Mouse (Mus musculus): ENCODE measurements around the gene Kcnc3.

Gene Kcnc3

DNA sequence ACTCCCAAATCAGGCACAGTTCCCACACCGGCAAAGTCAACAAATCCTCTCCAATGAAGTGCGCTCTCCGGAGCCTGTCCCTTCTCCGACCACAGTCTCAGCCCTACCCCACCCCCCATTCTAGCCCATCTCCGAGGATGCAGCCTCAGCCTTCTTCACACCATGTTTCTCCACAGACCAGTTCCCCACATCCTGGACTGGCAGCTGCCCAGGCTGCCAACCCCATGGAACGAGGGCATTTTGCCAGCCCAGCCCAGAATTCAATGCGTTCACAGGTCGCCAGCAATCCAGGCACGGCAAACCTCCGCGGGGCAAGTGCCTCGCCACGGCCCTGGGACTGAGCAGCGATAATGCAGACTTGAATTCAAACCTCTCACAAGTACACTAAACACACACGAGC, 55.5 kb downstream of the Kcnc3 start:
- Histone ChIP-seq H3K36me3 (ENCODE audit: insufficient read depth, low read length) (no peaks in the 10 kb centered on the region), H3K9me3 (ENCODE audit: low read length) (no peaks in the 10 kb centered on the region), H3K4me1 (replicated peaks; ENCODE audit: low read depth, low read length) (peaks cover 31% of the 10 kb centered on the region), H3K4me3 (replicated peaks; ENCODE audit: low read length) (peak overlapping the region; percentile 65), H3K27me3 (ENCODE audit: insufficient read depth, low read length) (peaks cover 27% of the 10 kb centered on the region)
- TF ChIP-seq NANOG (IDR thresholded peaks at IDR 0.05; ENCODE audit: borderline replicate concordance, low read length) (no peak), CTCF (conservative IDR thresholded peaks at IDR 0.05; ENCODE audit: low read length) (no peak), POU5F1 (IDR thresholded peaks at IDR 0.05; ENCODE audit: borderline replicate concordance, low read length) (no peak)

DNA sequence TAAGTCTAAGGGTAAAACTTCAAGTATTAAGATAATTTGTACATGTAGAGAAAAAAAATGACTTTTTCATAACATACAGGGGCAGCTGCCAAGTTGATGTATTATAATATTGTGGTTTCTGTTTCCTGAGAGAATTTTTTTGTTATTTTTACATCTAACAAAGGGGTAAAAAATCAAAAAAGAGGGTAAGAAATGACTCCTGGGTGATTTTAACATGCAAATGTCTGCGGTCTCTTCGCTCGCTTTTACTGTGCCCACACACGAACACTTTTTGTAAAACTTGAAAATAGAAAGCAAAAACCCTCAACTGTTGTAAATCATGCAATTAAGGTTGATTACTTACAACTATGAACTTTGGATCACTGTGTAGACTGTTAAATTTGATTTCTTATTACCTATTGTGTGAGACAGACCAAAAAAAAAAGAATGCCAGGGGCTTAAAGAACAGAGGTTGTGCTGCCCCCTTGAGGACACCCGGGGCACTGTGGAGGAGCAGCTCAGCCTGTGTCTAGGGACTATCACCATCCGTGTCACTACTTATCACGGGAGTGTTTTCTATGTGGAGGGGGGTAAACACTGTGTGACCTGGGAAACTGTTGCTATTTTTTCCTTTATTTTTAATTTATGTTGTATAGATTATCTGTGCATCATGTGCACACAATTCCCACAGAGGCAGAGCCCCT, 56.7 kb downstream of the Kcnc3 start:
- no peaks in the 10 kb centered on the region for H3K9me3 ChIP-seq (ENCODE audit: low read length)
- H3K4me1 ChIP-seq (replicated peaks; ENCODE audit: low read depth, low read length), result peaks cover 22% of the 10 kb centered on the region
- peaks cover 27% of the 10 kb centered on the region for H3K27me3 ChIP-seq (ENCODE audit: insufficient read depth, low read length)
- H3K4me3 ChIP-seq (replicated peaks; ENCODE audit: low read length), result no peak overlapping the region
- H3K36me3 ChIP-seq (ENCODE audit: insufficient read depth, low read length), result no peaks in the 10 kb centered on the region
- TF ChIP-seq CTCF (conservative IDR thresholded peaks at IDR 0.05; ENCODE audit: low read length) (peak; percentile 45), POU5F1 (IDR thresholded peaks at IDR 0.05; ENCODE audit: borderline replicate concordance, low read length) (no peak)

DNA sequence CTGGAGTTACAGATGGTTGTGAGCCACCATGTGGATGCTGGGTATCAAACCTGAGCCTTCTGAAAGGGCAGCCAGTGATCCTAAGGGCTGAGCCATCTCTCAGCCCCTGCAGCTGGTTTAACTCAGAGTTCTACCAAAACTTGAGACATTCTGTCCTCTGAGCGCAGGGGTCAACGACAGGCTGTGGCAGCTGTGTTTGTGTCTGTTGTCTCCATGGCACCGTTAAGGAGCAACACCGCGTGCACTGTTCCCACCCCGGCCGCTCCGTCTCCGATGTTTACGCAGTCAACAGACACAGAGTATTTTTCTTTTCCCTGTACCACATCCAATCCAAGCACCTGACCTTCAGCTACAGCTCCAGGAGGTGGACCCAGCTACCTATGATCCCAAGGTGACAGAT, 57.3 kb downstream of the Kcnc3 start:
- Histone ChIP-seq H3K27me3 (ENCODE audit: insufficient read depth, low read length) (peaks cover 27% of the 10 kb centered on the region), H3K9me3 (ENCODE audit: low read length) (no peaks in the 10 kb centered on the region), H3K36me3 (ENCODE audit: insufficient read depth, low read length) (no peaks in the 10 kb centered on the region), H3K4me3 (replicated peaks; ENCODE audit: low read length) (no peak overlapping the region), H3K4me1 (replicated peaks; ENCODE audit: low read depth, low read length) (peaks cover 22% of the 10 kb centered on the region)
- TF ChIP-seq CTCF (conservative IDR thresholded peaks at IDR 0.05; ENCODE audit: low read length) (no peak), NANOG (IDR thresholded peaks at IDR 0.05; ENCODE audit: borderline replicate concordance, low read length) (no peak), POU5F1 (IDR thresholded peaks at IDR 0.05; ENCODE audit: borderline replicate concordance, low read length) (no peak)

DNA sequence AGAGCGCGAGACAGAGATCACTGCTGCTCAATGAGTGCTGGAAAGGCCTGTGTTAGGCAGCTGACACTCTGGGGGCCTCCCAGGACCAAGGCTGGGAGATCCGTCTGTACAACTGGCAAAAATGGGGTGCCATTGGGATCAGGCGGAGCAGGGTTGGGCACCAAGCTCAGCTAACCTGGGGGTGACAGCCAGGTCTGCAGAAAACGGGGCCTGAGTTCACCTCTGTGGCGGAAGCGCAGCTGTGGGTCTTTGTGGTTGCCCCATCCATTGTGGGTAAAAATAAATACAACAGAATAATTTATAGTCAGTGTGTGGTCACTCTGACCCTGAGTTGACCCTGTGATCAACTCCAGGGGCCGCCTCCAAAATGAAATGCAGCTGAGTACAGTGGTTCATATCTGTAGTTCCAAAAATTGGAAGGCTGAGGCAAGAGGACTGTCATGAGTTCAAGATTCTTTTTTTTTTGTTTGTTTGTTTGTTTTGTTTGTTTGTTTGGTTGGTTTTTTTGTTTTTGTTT, 58.7 kb downstream of the Kcnc3 start:
- TF ChIP-seq POU5F1 (IDR thresholded peaks at IDR 0.05; ENCODE audit: borderline replicate concordance, low read length) (no peak), CTCF (conservative IDR thresholded peaks at IDR 0.05; ENCODE audit: low read length) (no peak), NANOG (IDR thresholded peaks at IDR 0.05; ENCODE audit: borderline replicate concordance, low read length) (no peak)
- Histone ChIP-seq H3K27me3 (ENCODE audit: insufficient read depth, low read length) (peaks cover 18% of the 10 kb centered on the region), H3K9me3 (ENCODE audit: low read length) (no peaks in the 10 kb centered on the region), H3K4me3 (replicated peaks; ENCODE audit: low read length) (no peak overlapping the region), H3K4me1 (replicated peaks; ENCODE audit: low read depth, low read length) (peaks cover 24% of the 10 kb centered on the region), H3K36me3 (ENCODE audit: insufficient read depth, low read length) (no peaks in the 10 kb centered on the region)

DNA sequence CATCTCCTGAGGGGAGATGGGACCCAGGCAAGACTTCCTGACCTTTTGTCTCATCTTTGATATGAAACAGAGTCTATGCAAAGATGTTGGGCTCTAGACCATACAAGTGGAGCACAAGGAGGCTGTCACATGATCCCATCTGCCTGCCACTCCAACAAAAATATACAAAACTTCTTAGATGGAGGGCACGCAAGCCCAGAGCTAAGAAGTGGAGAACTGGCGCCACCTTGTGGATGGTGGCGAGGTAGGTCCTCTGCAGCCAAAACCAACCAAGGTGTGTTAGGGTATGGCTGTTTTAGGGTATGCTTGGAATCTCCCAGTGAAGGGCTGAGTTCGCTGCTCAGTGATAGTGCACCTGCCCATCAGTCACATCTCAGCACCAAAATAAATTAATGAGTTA, 59.5 kb downstream of the Kcnc3 start:
- H3K4me3 ChIP-seq (replicated peaks; ENCODE audit: low read length), result no peak overlapping the region
- TF ChIP-seq CTCF (conservative IDR thresholded peaks at IDR 0.05; ENCODE audit: low read length), result peak; percentile 68
- TF ChIP-seq POU5F1 (IDR thresholded peaks at IDR 0.05; ENCODE audit: borderline replicate concordance, low read length), result no peak
- TF ChIP-seq NANOG (IDR thresholded peaks at IDR 0.05; ENCODE audit: borderline replicate concordance, low read length), result no peak
- no peaks in the 10 kb centered on the region for H3K9me3 ChIP-seq (ENCODE audit: low read length)
- peaks cover 10% of the 10 kb centered on the region; the same call in 1 of the 2 replicates for H3K27me3 ChIP-seq (ENCODE audit: insufficient read depth, low read length)
- no peaks in the 10 kb centered on the region for H3K36me3 ChIP-seq (ENCODE audit: insufficient read depth, low read length)
- peaks cover 26% of the 10 kb centered on the region for H3K4me1 ChIP-seq (replicated peaks; ENCODE audit: low read depth, low read length)

DNA sequence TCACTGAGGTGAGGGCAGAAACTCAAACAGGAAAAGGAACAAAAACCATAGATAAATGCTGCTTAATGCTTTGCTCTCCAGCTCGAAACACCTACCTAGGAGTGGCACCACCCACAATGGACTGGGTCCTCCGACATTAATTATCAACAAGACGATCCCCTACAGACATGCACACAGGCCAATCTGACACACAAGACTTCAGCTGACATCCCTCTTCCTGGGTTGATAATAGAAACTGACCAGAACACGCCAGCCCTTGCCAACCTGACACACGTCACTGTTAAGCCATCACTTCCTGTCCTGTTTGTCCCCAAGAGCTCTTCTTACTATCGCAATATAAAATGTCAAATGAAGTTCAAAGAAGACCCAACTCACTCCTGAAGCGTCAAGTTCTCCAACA, 61.0 kb downstream of the Kcnc3 start:
- no peaks in the 10 kb centered on the region for H3K9me3 ChIP-seq (ENCODE audit: low read length)
- no peak overlapping the region for H3K4me3 ChIP-seq (replicated peaks; ENCODE audit: low read length)
- TF ChIP-seq CTCF (conservative IDR thresholded peaks at IDR 0.05; ENCODE audit: low read length) (no peak), NANOG (IDR thresholded peaks at IDR 0.05; ENCODE audit: borderline replicate concordance, low read length) (no peak), POU5F1 (IDR thresholded peaks at IDR 0.05; ENCODE audit: borderline replicate concordance, low read length) (no peak)
- H3K27me3 ChIP-seq (ENCODE audit: insufficient read depth, low read length), result no peaks in the 10 kb centered on the region
- no peaks in the 10 kb centered on the region for H3K36me3 ChIP-seq (ENCODE audit: insufficient read depth, low read length)
- peaks cover 26% of the 10 kb centered on the region for H3K4me1 ChIP-seq (replicated peaks; ENCODE audit: low read depth, low read length)

DNA sequence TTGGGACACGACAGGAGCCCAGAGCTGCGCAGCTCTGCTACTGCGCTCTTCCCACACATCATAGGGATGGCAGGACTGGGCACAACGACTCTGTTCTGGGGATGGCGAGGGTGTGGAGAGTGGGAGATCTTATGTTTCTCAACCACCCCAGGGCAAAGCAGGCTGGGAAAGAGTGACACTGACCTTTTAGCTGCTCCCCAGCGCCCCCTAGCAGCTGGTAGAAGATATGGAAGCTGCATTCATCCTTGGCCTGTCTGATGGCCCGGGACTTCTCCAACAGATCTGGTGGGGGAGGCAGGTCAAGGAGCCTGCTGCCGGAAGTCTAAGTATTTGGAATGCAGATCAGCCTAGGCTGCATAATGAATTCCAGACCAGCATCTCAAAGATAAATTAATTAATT, 63.3 kb downstream of the Kcnc3 start:
- Histone ChIP-seq H3K36me3 (ENCODE audit: insufficient read depth, low read length) (no peaks in the 10 kb centered on the region), H3K4me3 (replicated peaks; ENCODE audit: low read length) (no peak overlapping the region), H3K9me3 (ENCODE audit: low read length) (no peaks in the 10 kb centered on the region), H3K4me1 (replicated peaks; ENCODE audit: low read depth, low read length) (peaks cover 21% of the 10 kb centered on the region), H3K27me3 (ENCODE audit: insufficient read depth, low read length) (0 out of 2 replicates have a peak, but pooled peaks cover 2% of the 10 kb centered on the region)
- TF ChIP-seq CTCF (conservative IDR thresholded peaks at IDR 0.05; ENCODE audit: low read length), result peak; percentile 71
- TF ChIP-seq POU5F1 (IDR thresholded peaks at IDR 0.05; ENCODE audit: borderline replicate concordance, low read length), result no peak

All from E14TG2a.4 (cell line).